Mouse (Mus musculus): ENCODE results near the gene Gm10959. TPM values are rescaled to one million over a fixed set of nuclear protein-coding genes. Genes with fewer than 3 reads are reported as not detected.

Gene Gm10959
- not detected in 2 replicates for polyA plus RNA-seq (2012)

DNA sequence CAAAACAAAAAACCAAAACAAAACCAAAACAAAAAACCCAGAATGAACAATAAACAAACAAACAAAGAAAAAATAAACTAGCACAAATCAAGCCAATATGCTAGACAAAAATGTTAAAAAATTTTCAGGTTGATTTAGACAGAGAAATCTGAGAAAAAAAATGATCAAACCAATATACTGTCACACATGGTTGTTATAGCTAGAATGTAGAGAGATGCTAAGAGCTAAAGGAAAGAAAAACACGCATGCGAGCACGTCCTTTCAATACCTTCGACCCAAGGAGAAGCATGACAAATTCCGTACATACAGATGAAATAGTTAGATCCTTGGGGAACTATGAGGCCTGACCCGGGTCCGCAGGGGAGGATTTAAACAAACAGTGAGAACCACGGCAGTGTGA lies at the start of gene Gm10959:
Gene Gm10959 (minus strand): TSS at position 101 of the 400 bp plus-strand sequence.

GRCm38 (mm10) chr3:122924009-122924914 lies 5.1 kb upstream of the Gm10959 start, which contains the start of gene 1810037I17Rik:
Gene 1810037I17Rik (plus strand): TSS chr3:122924203.

DNA sequence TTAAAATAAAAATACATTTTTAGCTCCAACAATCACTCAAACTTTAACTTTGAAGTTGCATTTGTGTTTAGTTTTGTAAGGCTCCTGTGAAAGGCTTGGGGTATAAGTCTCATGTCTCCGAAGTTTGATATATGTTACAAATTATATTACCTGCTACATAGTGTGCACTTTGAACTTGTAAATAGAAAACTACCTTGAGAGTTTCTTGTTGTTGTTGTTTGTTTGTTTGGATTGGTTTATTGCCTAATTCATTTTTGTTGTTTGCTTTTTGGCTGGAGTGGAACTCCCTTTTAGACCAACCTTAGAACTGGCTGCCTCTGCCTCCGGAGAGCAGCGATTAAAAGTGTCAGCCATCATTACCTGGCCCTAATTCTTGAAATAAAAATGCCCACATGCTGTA lies 24.4 kb downstream of the Gm10959 start, which contains the start of gene Fabp2:
Gene Fabp2 (plus strand): TSS at position 301 of the 400 bp plus-strand sequence.

Other genes starting within 250 kb of the Gm10959 start
- gene Pde5a, start 190.4 kb downstream of the Gm10959 start, polyA plus RNA-seq (2012) = 1.2 and 1.5 TPM in 2 replicates
- gene Fabp2, start 24.3 kb downstream of the Gm10959 start, polyA plus RNA-seq (2012) = not detected in 2 replicates
- gene 1810037I17Rik, start 4.8 kb upstream of the Gm10959 start, polyA plus RNA-seq (2012) = 43.6 and 46.1 TPM in 2 replicates
- 0.59 and 1.3 TPM in 2 replicates for gene Usp53, start 65.2 kb upstream of the Gm10959 start, polyA plus RNA-seq (2012)
- gene Myoz2, start 115.7 kb upstream of the Gm10959 start, polyA plus RNA-seq (2012) = not detected in 2 replicates

All from megakaryocyte-erythroid progenitor cell, adult 5 weeks (primary cell).